Mouse (Mus musculus): ENCODE results near the gene Smox. TPM values are rescaled to one million over a fixed set of nuclear protein-coding genes. Genes with fewer than 3 reads are reported as not detected.

The Smox gene
- polyA plus RNA-seq, 1 experiment = 49.1 TPM

- WGBS = 25% methylated on average over 5 of the region's 5 CpGs
- Histone ChIP-seq H3K27ac (ENCODE audit: control insufficient read depth, insufficient read depth, low read length) (no peak overlapping the region), H3K4me1 (replicated peaks; ENCODE audit: control insufficient read depth, insufficient read depth, low read length) (no peaks in the 10 kb centered on the region), H3K36me3 (ENCODE audit: control insufficient read depth, insufficient read depth, low read length) (no peaks in the 10 kb centered on the region), H3K27me3 (ENCODE audit: control insufficient read depth, insufficient read depth, low read length) (no peaks in the 10 kb centered on the region; the same call in 1 of the 2 replicates), H3K4me3 (ENCODE audit: control insufficient read depth, insufficient read depth, low read length) (no peak overlapping the region)
- no peak for TF ChIP-seq POLR2A (IDR thresholded peaks at IDR 0.05; ENCODE audit: control insufficient read depth, extremely low read depth, insufficient read depth, low read length, poor library complexity)
- DNase-seq = no peak
These were observed 41.6 kb upstream of the Smox start for GRCm38 (mm10) chr2:131449720-131450119.

DNA sequence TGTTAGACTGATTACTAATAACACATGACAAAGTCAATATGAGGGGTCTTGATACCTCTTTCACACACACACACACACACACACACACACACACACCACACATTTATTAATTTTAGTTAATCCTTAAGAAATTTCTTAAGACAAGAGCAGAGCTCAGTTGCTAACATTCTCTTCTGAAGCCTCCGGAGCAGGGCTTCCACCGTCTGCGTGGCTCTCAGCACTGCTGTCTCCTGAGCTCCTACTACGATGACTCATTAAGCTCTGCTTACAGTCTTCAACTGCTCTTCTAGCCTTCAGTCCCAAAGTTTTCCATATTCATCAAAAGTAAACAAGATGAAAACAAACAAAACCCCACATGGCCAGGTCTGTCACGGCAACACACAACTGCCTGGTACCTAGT lies 40.8 kb upstream of the Smox start:
- Histone ChIP-seq H3K4me1 (replicated peaks; ENCODE audit: control insufficient read depth, insufficient read depth, low read length) (no peaks in the 10 kb centered on the region), H3K36me3 (ENCODE audit: control insufficient read depth, insufficient read depth, low read length) (no peaks in the 10 kb centered on the region), H3K27me3 (ENCODE audit: control insufficient read depth, insufficient read depth, low read length) (no peaks in the 10 kb centered on the region; the same call in 1 of the 2 replicates), H3K27ac (ENCODE audit: control insufficient read depth, insufficient read depth, low read length) (no peak overlapping the region), H3K4me3 (ENCODE audit: control insufficient read depth, insufficient read depth, low read length) (no peak overlapping the region)
- DNase-seq = no peak
- 95% methylated on average over 5 of the region's 5 CpGs for WGBS
- TF ChIP-seq POLR2A (IDR thresholded peaks at IDR 0.05; ENCODE audit: control insufficient read depth, extremely low read depth, insufficient read depth, low read length, poor library complexity) (no peak), CTCF (IDR thresholded peaks at IDR 0.05; ENCODE audit: borderline replicate concordance, control insufficient read depth, extremely low read depth, insufficient read depth, low read length, poor library complexity) (no peak)

- Histone ChIP-seq H3K36me3 (ENCODE audit: control insufficient read depth, insufficient read depth, low read length) (no peaks in the 10 kb centered on the region), H3K27me3 (ENCODE audit: control insufficient read depth, insufficient read depth, low read length) (no peaks in the 10 kb centered on the region), H3K4me3 (ENCODE audit: control insufficient read depth, insufficient read depth, low read length) (no peak overlapping the region), H3K4me1 (replicated peaks; ENCODE audit: control insufficient read depth, insufficient read depth, low read length) (no peaks in the 10 kb centered on the region), H3K27ac (ENCODE audit: control insufficient read depth, insufficient read depth, low read length) (no peak overlapping the region)
- WGBS = 83% methylated on average over 7 of the region's 7 CpGs
- TF ChIP-seq POLR2A (IDR thresholded peaks at IDR 0.05; ENCODE audit: control insufficient read depth, extremely low read depth, insufficient read depth, low read length, poor library complexity) = no peak
- no peak for TF ChIP-seq CTCF (IDR thresholded peaks at IDR 0.05; ENCODE audit: borderline replicate concordance, control insufficient read depth, extremely low read depth, insufficient read depth, low read length, poor library complexity)
- DNase-seq = no peak
These were observed 33.6 kb upstream of the Smox start for GRCm38 (mm10) chr2:131457728-131458127.

DNA sequence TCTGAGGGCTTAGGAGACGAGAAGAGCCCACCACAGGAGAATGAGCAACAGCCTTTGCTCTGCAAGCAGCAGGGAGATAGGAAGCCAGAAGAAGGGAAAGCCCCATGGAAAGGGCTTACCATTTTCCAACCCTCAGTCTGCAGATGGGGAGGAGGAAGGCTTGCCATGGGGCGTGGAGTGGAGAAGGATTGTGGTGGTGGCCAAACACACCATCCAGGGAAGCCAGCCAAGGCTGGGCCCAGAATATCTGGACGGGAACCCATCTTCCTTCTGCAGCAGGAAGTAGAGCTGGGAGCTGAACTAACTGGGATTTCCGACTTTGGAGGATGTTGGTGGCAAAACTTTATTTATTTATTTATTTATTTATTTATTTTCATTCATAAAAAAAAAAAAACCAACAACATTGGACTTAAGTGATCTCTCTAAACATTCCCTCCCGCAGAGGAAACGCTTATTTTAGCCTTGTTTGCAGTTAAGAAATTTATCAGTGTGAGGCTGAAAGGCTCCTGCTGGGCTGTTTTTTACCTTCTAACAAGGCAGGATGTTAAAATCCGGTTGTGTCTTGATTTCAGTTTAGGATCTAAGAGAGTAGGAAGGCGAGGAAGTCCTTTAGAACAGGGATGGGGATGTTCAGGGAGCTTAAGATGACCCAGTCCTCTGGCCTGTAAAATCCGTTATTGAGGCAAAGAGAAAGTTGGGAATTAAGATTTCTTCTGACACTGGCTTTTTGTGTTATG lies 30.2 kb upstream of the Smox start:
- no peak for DNase-seq
- no peak overlapping the region for H3K27ac ChIP-seq (ENCODE audit: control insufficient read depth, insufficient read depth, low read length)

GRCm38 (mm10) chr2:131462991-131463390 lies 28.3 kb upstream of the Smox start:
- TF ChIP-seq POLR2A (IDR thresholded peaks at IDR 0.05; ENCODE audit: control insufficient read depth, extremely low read depth, insufficient read depth, low read length, poor library complexity) (no peak), CTCF (IDR thresholded peaks at IDR 0.05; ENCODE audit: borderline replicate concordance, control insufficient read depth, extremely low read depth, insufficient read depth, low read length, poor library complexity) (no peak)
- Histone ChIP-seq H3K4me1 (replicated peaks; ENCODE audit: control insufficient read depth, insufficient read depth, low read length) (no peaks in the 10 kb centered on the region), H3K27ac (ENCODE audit: control insufficient read depth, insufficient read depth, low read length) (no peak overlapping the region), H3K4me3 (ENCODE audit: control insufficient read depth, insufficient read depth, low read length) (no peak overlapping the region), H3K36me3 (ENCODE audit: control insufficient read depth, insufficient read depth, low read length) (no peaks in the 10 kb centered on the region), H3K27me3 (ENCODE audit: control insufficient read depth, insufficient read depth, low read length) (no peaks in the 10 kb centered on the region)
- 87% methylated on average over 4 of the region's 4 CpGs for WGBS
- no peak for DNase-seq

More for the DNA sequence above, 30.2 kb upstream of the Smox start:
- Histone ChIP-seq H3K36me3 (ENCODE audit: control insufficient read depth, insufficient read depth, low read length) (no peaks in the 10 kb centered on the region), H3K27me3 (ENCODE audit: control insufficient read depth, insufficient read depth, low read length) (no peaks in the 10 kb centered on the region), H3K4me1 (replicated peaks; ENCODE audit: control insufficient read depth, insufficient read depth, low read length) (no peaks in the 10 kb centered on the region), H3K4me3 (ENCODE audit: control insufficient read depth, insufficient read depth, low read length) (no peak overlapping the region)
- TF ChIP-seq CTCF (IDR thresholded peaks at IDR 0.05; ENCODE audit: borderline replicate concordance, control insufficient read depth, extremely low read depth, insufficient read depth, low read length, poor library complexity) = no peak
- no peak for TF ChIP-seq POLR2A (IDR thresholded peaks at IDR 0.05; ENCODE audit: control insufficient read depth, extremely low read depth, insufficient read depth, low read length, poor library complexity)
- 91% methylated on average over 9 of the region's 9 CpGs for WGBS

DNA sequence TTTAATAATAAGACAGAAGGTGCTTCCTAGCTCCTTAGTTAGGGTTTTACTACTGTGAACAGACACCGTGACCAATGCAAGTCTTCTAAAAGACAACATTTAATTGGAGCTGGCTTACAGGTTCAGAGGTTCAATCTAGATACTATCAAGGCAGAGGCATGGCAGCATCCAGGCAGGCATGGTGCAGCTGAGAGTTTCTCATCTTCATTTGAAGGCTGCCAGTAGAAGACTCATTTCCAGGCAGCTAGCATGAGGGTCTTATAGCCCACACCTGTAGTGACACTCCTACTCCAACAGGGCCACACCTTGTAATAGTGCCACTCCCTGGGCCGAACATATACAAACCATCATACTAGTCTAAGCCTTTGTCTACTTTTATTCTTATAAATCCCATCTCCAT lies 27.1 kb upstream of the Smox start:
- 100% methylated on average over 2 of the region's 2 CpGs for whole genome bisulfite sequencing
- DNase-seq = no peak
- Histone ChIP-seq H3K27me3 (ENCODE audit: control insufficient read depth, insufficient read depth, low read length) (no peaks in the 10 kb centered on the region), H3K4me1 (replicated peaks; ENCODE audit: control insufficient read depth, insufficient read depth, low read length) (no peaks in the 10 kb centered on the region), H3K36me3 (ENCODE audit: control insufficient read depth, insufficient read depth, low read length) (no peaks in the 10 kb centered on the region), H3K4me3 (ENCODE audit: control insufficient read depth, insufficient read depth, low read length) (no peak overlapping the region), H3K27ac (ENCODE audit: control insufficient read depth, insufficient read depth, low read length) (no peak overlapping the region)
- TF ChIP-seq CTCF (IDR thresholded peaks at IDR 0.05; ENCODE audit: borderline replicate concordance, control insufficient read depth, extremely low read depth, insufficient read depth, low read length, poor library complexity) (no peak), POLR2A (IDR thresholded peaks at IDR 0.05; ENCODE audit: control insufficient read depth, extremely low read depth, insufficient read depth, low read length, poor library complexity) (no peak)

GRCm38 (mm10) chr2:131466732-131467131 lies 24.6 kb upstream of the Smox start:
- 90% methylated on average over 2 of the region's 2 CpGs for WGBS
- no peak for TF ChIP-seq POLR2A (IDR thresholded peaks at IDR 0.05; ENCODE audit: control insufficient read depth, extremely low read depth, insufficient read depth, low read length, poor library complexity)
- Histone ChIP-seq H3K27ac (ENCODE audit: control insufficient read depth, insufficient read depth, low read length) (no peak overlapping the region), H3K4me3 (ENCODE audit: control insufficient read depth, insufficient read depth, low read length) (no peak overlapping the region), H3K27me3 (ENCODE audit: control insufficient read depth, insufficient read depth, low read length) (no peaks in the 10 kb centered on the region), H3K4me1 (replicated peaks; ENCODE audit: control insufficient read depth, insufficient read depth, low read length) (no peaks in the 10 kb centered on the region), H3K36me3 (ENCODE audit: control insufficient read depth, insufficient read depth, low read length) (no peaks in the 10 kb centered on the region)
- no peak for DNase-seq

All from thymus, adult 2 months (tissue).